Mouse (Mus musculus): ENCODE data around the gene Atp8a2.

Atp8a2 gene

GRCm38 (mm10) chr14:59656591-59656990 is 540.4 kb downstream of the Atp8a2 start:
- no peak for DNase-seq (ENCODE audit: low read depth in 2 of 2, low spot score in 2 of 2)

GRCm38 (mm10) chr14:59649337-59649736 is 547.6 kb downstream of the Atp8a2 start:
- DNase-seq (ENCODE audit: low read depth in 2 of 2, low spot score in 2 of 2), result no peak

- DNase-seq (ENCODE audit: low read depth in 2 of 2, low spot score in 2 of 2), result no peak
Measured at GRCm38 (mm10) chr14:59648611-59649010, 548.4 kb downstream of the Atp8a2 start.

GRCm38 (mm10) chr14:59646826-59647697 is 549.9 kb downstream of the Atp8a2 start:
- no peak for DNase-seq (ENCODE audit: low read depth in 2 of 2, low spot score in 2 of 2)

- DNase-seq (ENCODE audit: low read depth in 2 of 2, low spot score in 2 of 2), result no peak
Measured at GRCm38 (mm10) chr14:59644896-59645295, 552.1 kb downstream of the Atp8a2 start.

- no peak for DNase-seq (ENCODE audit: low read depth in 2 of 2, low spot score in 2 of 2)
Measured at GRCm38 (mm10) chr14:59644166-59644565, 552.8 kb downstream of the Atp8a2 start.

GRCm38 (mm10) chr14:59643582-59643981 is 553.4 kb downstream of the Atp8a2 start:
- DNase-seq (ENCODE audit: low read depth in 2 of 2, low spot score in 2 of 2), result peak; percentile 12 to 31

- no peak for DNase-seq (ENCODE audit: low read depth in 2 of 2, low spot score in 2 of 2)
Measured at GRCm38 (mm10) chr14:59641856-59642255, 555.1 kb downstream of the Atp8a2 start.

GRCm38 (mm10) chr14:59638906-59639703 is 557.9 kb downstream of the Atp8a2 start:
- DNase-seq (ENCODE audit: low read depth in 2 of 2, low spot score in 2 of 2), result no peak

- DNase-seq (ENCODE audit: low read depth in 2 of 2, low spot score in 2 of 2), result no peak
Measured at GRCm38 (mm10) chr14:59633988-59634387, 563.0 kb downstream of the Atp8a2 start.

- no peak for DNase-seq (ENCODE audit: low read depth in 2 of 2, low spot score in 2 of 2)
Measured at GRCm38 (mm10) chr14:59633295-59633898, 563.6 kb downstream of the Atp8a2 start.

GRCm38 (mm10) chr14:59632067-59632466 is 564.9 kb downstream of the Atp8a2 start:
- no peak for DNase-seq (ENCODE audit: low read depth in 2 of 2, low spot score in 2 of 2)

GRCm38 (mm10) chr14:59630096-59630495 is 566.9 kb downstream of the Atp8a2 start:
- DNase-seq (ENCODE audit: low read depth in 2 of 2, low spot score in 2 of 2), result no peak

GRCm38 (mm10) chr14:59629308-59629707 is 567.7 kb downstream of the Atp8a2 start:
- DNase-seq (ENCODE audit: low read depth in 2 of 2, low spot score in 2 of 2), result no peak

- DNase-seq (ENCODE audit: low read depth in 2 of 2, low spot score in 2 of 2), result no peak
Measured at GRCm38 (mm10) chr14:59627823-59628222, 569.2 kb downstream of the Atp8a2 start.

GRCm38 (mm10) chr14:59627142-59627680 is 569.8 kb downstream of the Atp8a2 start:
- no peak for DNase-seq (ENCODE audit: low read depth in 2 of 2, low spot score in 2 of 2)

GRCm38 (mm10) chr14:59626711-59627110 is 570.3 kb downstream of the Atp8a2 start:
- no peak for DNase-seq (ENCODE audit: low read depth in 2 of 2, low spot score in 2 of 2)

GRCm38 (mm10) chr14:59625806-59626364 is 571.1 kb downstream of the Atp8a2 start:
- DNase-seq (ENCODE audit: low read depth in 2 of 2, low spot score in 2 of 2), result no peak

GRCm38 (mm10) chr14:59625158-59625805 is 571.7 kb downstream of the Atp8a2 start, which contains the start of gene Shisa2:
Gene Shisa2 (plus strand): TSS chr14:59625308.
- no peak for DNase-seq (ENCODE audit: low read depth in 2 of 2, low spot score in 2 of 2)

GRCm38 (mm10) chr14:59624326-59624885 is 572.6 kb downstream of the Atp8a2 start:
- no peak for DNase-seq (ENCODE audit: low read depth in 2 of 2, low spot score in 2 of 2)
